Mouse (Mus musculus): Measurements from ENCODE around the gene E2f3. TPM values are rescaled to one million over a fixed set of nuclear protein-coding genes. Genes with fewer than 3 reads are reported as not detected.
A peak's percentile ranks its signal among the peaks of the same experiment; 100 is the strongest.

Gene E2f3
- polyA plus RNA-seq, 1 experiment, result 31.2 TPM

- TF ChIP-seq POLR2A (IDR thresholded peaks at IDR 0.05; ENCODE audit: low read depth, low read length) (no peak), CTCF (IDR thresholded peaks at IDR 0.05; ENCODE audit: borderline replicate concordance, insufficient read depth, low read length) (no peak)
- H3K4me1 ChIP-seq (ENCODE audit: control insufficient read depth, insufficient read depth, low read length), result no peaks in the 10 kb centered on the region; the same call in 1 of the 2 replicates
- peak overlapping the region; percentile 83 for H3K4me3 ChIP-seq (ENCODE audit: insufficient read depth, low read length)
- peak overlapping the region; percentile 86 for H3K27ac ChIP-seq (ENCODE audit: insufficient read depth, low read length)
Measured at GRCm38 (mm10) chr13:29983037-29983436, 2.8 kb downstream of the E2f3 start.

GRCm38 (mm10) chr13:29982400-29982799 is 3.5 kb downstream of the E2f3 start:
- no peak for TF ChIP-seq CTCF (IDR thresholded peaks at IDR 0.05; ENCODE audit: borderline replicate concordance, insufficient read depth, low read length)
- TF ChIP-seq POLR2A (IDR thresholded peaks at IDR 0.05; ENCODE audit: low read depth, low read length), result no peak
- no peak overlapping the region for H3K27ac ChIP-seq (ENCODE audit: insufficient read depth, low read length)
- H3K4me3 ChIP-seq (ENCODE audit: insufficient read depth, low read length), result no peak overlapping the region
- no peaks in the 10 kb centered on the region; the same call in 1 of the 2 replicates for H3K4me1 ChIP-seq (ENCODE audit: control insufficient read depth, insufficient read depth, low read length)

GRCm38 (mm10) chr13:29979140-29979564 is 6.7 kb downstream of the E2f3 start:
- TF ChIP-seq CTCF (IDR thresholded peaks at IDR 0.05; ENCODE audit: borderline replicate concordance, insufficient read depth, low read length) (no peak), POLR2A (IDR thresholded peaks at IDR 0.05; ENCODE audit: low read depth, low read length) (no peak)
- H3K4me3 ChIP-seq (ENCODE audit: insufficient read depth, low read length), result no peak overlapping the region

GRCm38 (mm10) chr13:29977358-29977757 is 8.5 kb downstream of the E2f3 start:
- TF ChIP-seq CTCF (IDR thresholded peaks at IDR 0.05; ENCODE audit: borderline replicate concordance, insufficient read depth, low read length) (no peak), POLR2A (IDR thresholded peaks at IDR 0.05; ENCODE audit: low read depth, low read length) (no peak)
- Histone ChIP-seq H3K27ac (ENCODE audit: insufficient read depth, low read length) (no peak overlapping the region), H3K4me1 (ENCODE audit: control insufficient read depth, insufficient read depth, low read length) (no peaks in the 10 kb centered on the region; the same call in 1 of the 2 replicates), H3K4me3 (ENCODE audit: insufficient read depth, low read length) (no peak overlapping the region)

More at GRCm38 (mm10) chr13:29979140-29979564, 6.7 kb downstream of the E2f3 start:
- Histone ChIP-seq H3K4me1 (ENCODE audit: control insufficient read depth, insufficient read depth, low read length) (no peaks in the 10 kb centered on the region; the same call in 1 of the 2 replicates), H3K27ac (ENCODE audit: insufficient read depth, low read length) (no peak overlapping the region)

GRCm38 (mm10) chr13:29974066-29974465 is 11.8 kb downstream of the E2f3 start:
- Histone ChIP-seq H3K27ac (ENCODE audit: insufficient read depth, low read length) (no peak overlapping the region), H3K4me1 (ENCODE audit: control insufficient read depth, insufficient read depth, low read length) (no peaks in the 10 kb centered on the region; the same call in 1 of the 2 replicates), H3K4me3 (ENCODE audit: insufficient read depth, low read length) (no peak overlapping the region)
- TF ChIP-seq POLR2A (IDR thresholded peaks at IDR 0.05; ENCODE audit: low read depth, low read length), result no peak
- no peak for TF ChIP-seq CTCF (IDR thresholded peaks at IDR 0.05; ENCODE audit: borderline replicate concordance, insufficient read depth, low read length)

- H3K4me1 ChIP-seq (ENCODE audit: control insufficient read depth, insufficient read depth, low read length), result no peaks in the 10 kb centered on the region; the same call in 1 of the 2 replicates
- TF ChIP-seq CTCF (IDR thresholded peaks at IDR 0.05; ENCODE audit: borderline replicate concordance, insufficient read depth, low read length), result no peak
- TF ChIP-seq POLR2A (IDR thresholded peaks at IDR 0.05; ENCODE audit: low read depth, low read length), result no peak
- no peak overlapping the region for H3K4me3 ChIP-seq (ENCODE audit: insufficient read depth, low read length)
- no peak overlapping the region for H3K27ac ChIP-seq (ENCODE audit: insufficient read depth, low read length)
Measured at GRCm38 (mm10) chr13:29973610-29974009, 12.3 kb downstream of the E2f3 start.

- Histone ChIP-seq H3K27ac (ENCODE audit: insufficient read depth, low read length) (no peak overlapping the region), H3K4me1 (ENCODE audit: control insufficient read depth, insufficient read depth, low read length) (no peaks in the 10 kb centered on the region; the same call in 1 of the 2 replicates), H3K4me3 (ENCODE audit: insufficient read depth, low read length) (no peak overlapping the region)
- TF ChIP-seq CTCF (IDR thresholded peaks at IDR 0.05; ENCODE audit: borderline replicate concordance, insufficient read depth, low read length) (no peak), POLR2A (IDR thresholded peaks at IDR 0.05; ENCODE audit: low read depth, low read length) (no peak)
Measured at GRCm38 (mm10) chr13:29970333-29970732, 15.5 kb downstream of the E2f3 start.

GRCm38 (mm10) chr13:29968636-29969035 is 17.2 kb downstream of the E2f3 start:
- Histone ChIP-seq H3K27ac (ENCODE audit: insufficient read depth, low read length) (no peak overlapping the region), H3K4me1 (ENCODE audit: control insufficient read depth, insufficient read depth, low read length) (no peaks in the 10 kb centered on the region), H3K4me3 (ENCODE audit: insufficient read depth, low read length) (no peak overlapping the region)
- TF ChIP-seq POLR2A (IDR thresholded peaks at IDR 0.05; ENCODE audit: low read depth, low read length) (no peak), CTCF (IDR thresholded peaks at IDR 0.05; ENCODE audit: borderline replicate concordance, insufficient read depth, low read length) (no peak)

GRCm38 (mm10) chr13:29967367-29967766 is 18.5 kb downstream of the E2f3 start:
- TF ChIP-seq CTCF (IDR thresholded peaks at IDR 0.05; ENCODE audit: borderline replicate concordance, insufficient read depth, low read length), result no peak
- Histone ChIP-seq H3K4me3 (ENCODE audit: insufficient read depth, low read length) (no peak overlapping the region), H3K27ac (ENCODE audit: insufficient read depth, low read length) (no peak overlapping the region), H3K4me1 (ENCODE audit: control insufficient read depth, insufficient read depth, low read length) (no peaks in the 10 kb centered on the region)

- H3K4me3 ChIP-seq (ENCODE audit: insufficient read depth, low read length), result no peak overlapping the region
- no peaks in the 10 kb centered on the region for H3K4me1 ChIP-seq (ENCODE audit: control insufficient read depth, insufficient read depth, low read length)
- no peak for TF ChIP-seq CTCF (IDR thresholded peaks at IDR 0.05; ENCODE audit: borderline replicate concordance, insufficient read depth, low read length)
- no peak for TF ChIP-seq POLR2A (IDR thresholded peaks at IDR 0.05; ENCODE audit: low read depth, low read length)
- no peak overlapping the region for H3K27ac ChIP-seq (ENCODE audit: insufficient read depth, low read length)
Measured at GRCm38 (mm10) chr13:29966966-29967365, 18.9 kb downstream of the E2f3 start.
